Mouse (Mus musculus): Measurements from ENCODE around the gene Sipa1l1. TPM values are rescaled to one million over a fixed set of nuclear protein-coding genes. Genes with fewer than 3 reads are reported as not detected.

Gene Sipa1l1
- polyA plus RNA-seq, 1 experiment from 2014 or later, result 11.2 TPM

GRCm38 (mm10) chr12:82457609-82458008 is 288.5 kb downstream of the Sipa1l1 start:
- no peak overlapping the region for H3K27ac ChIP-seq (ENCODE audit: low read length)
- 91% methylated on average over 6 of the region's 6 CpGs for WGBS
- H3K9ac ChIP-seq (ENCODE audit: low read depth, low read length), result no peak overlapping the region
- no peak for ATAC-seq
- no peaks in the 10 kb centered on the region for H3K9me3 ChIP-seq (replicated peaks; ENCODE audit: control insufficient read depth, low read length, poor library complexity, severe bottlenecking)
- H3K36me3 ChIP-seq (ENCODE audit: control insufficient read depth, insufficient read depth, low read length), result no peaks in the 10 kb centered on the region
- H3K4me1 ChIP-seq (ENCODE audit: control insufficient read depth, insufficient read depth, low read length), result no peaks in the 10 kb centered on the region
- H3K4me2 ChIP-seq (ENCODE audit: low read length), result no peak overlapping the region
- no peaks in the 10 kb centered on the region for H3K27me3 ChIP-seq (ENCODE audit: control insufficient read depth, insufficient read depth, low read depth, low read length)
- no peak overlapping the region for H3K4me3 ChIP-seq (ENCODE audit: low read depth, low read length)

GRCm38 (mm10) chr12:82458017-82458416 is 288.9 kb downstream of the Sipa1l1 start:
- no peaks in the 10 kb centered on the region for H3K36me3 ChIP-seq (ENCODE audit: control insufficient read depth, insufficient read depth, low read length)
- H3K27ac ChIP-seq (ENCODE audit: low read length), result no peak overlapping the region
- 85% methylated on average over 8 of the region's 8 CpGs for WGBS
- no peaks in the 10 kb centered on the region for H3K9me3 ChIP-seq (replicated peaks; ENCODE audit: control insufficient read depth, low read length, poor library complexity, severe bottlenecking)
- no peaks in the 10 kb centered on the region for H3K27me3 ChIP-seq (ENCODE audit: control insufficient read depth, insufficient read depth, low read depth, low read length)
- no peaks in the 10 kb centered on the region for H3K4me1 ChIP-seq (ENCODE audit: control insufficient read depth, insufficient read depth, low read length)
- H3K9ac ChIP-seq (ENCODE audit: low read depth, low read length), result no peak overlapping the region
- H3K4me3 ChIP-seq (ENCODE audit: low read depth, low read length), result no peak overlapping the region
- H3K4me2 ChIP-seq (ENCODE audit: low read length), result no peak overlapping the region
- ATAC-seq, result no peak

- ATAC-seq, result no peak
- H3K4me1 ChIP-seq (ENCODE audit: control insufficient read depth, insufficient read depth, low read length), result peaks cover 4% of the 10 kb centered on the region; the same call in 1 of the 2 replicates
- H3K9ac ChIP-seq (ENCODE audit: low read depth, low read length), result no peak overlapping the region
- no peaks in the 10 kb centered on the region for H3K9me3 ChIP-seq (replicated peaks; ENCODE audit: control insufficient read depth, low read length, poor library complexity, severe bottlenecking)
- no peak overlapping the region for H3K4me2 ChIP-seq (ENCODE audit: low read length)
- H3K27ac ChIP-seq (ENCODE audit: low read length), result no peak overlapping the region
- WGBS, result 87% methylated on average over 5 of the region's 5 CpGs
- no peak overlapping the region for H3K4me3 ChIP-seq (ENCODE audit: low read depth, low read length)
- no peaks in the 10 kb centered on the region for H3K36me3 ChIP-seq (ENCODE audit: control insufficient read depth, insufficient read depth, low read length)
- H3K27me3 ChIP-seq (ENCODE audit: control insufficient read depth, insufficient read depth, low read depth, low read length), result no peaks in the 10 kb centered on the region
These were observed 298.1 kb downstream of the Sipa1l1 start for GRCm38 (mm10) chr12:82467234-82467633.

- H3K9ac ChIP-seq (ENCODE audit: low read depth, low read length), result no peak overlapping the region
- no peaks in the 10 kb centered on the region for H3K36me3 ChIP-seq (ENCODE audit: control insufficient read depth, insufficient read depth, low read length)
- H3K4me1 ChIP-seq (ENCODE audit: control insufficient read depth, insufficient read depth, low read length), result peaks cover 4% of the 10 kb centered on the region; the same call in 1 of the 2 replicates
- no peaks in the 10 kb centered on the region for H3K27me3 ChIP-seq (ENCODE audit: control insufficient read depth, insufficient read depth, low read depth, low read length)
- no peak overlapping the region for H3K4me2 ChIP-seq (ENCODE audit: low read length)
- no peak for ATAC-seq
- 70% methylated on average over 2 of the region's 2 CpGs for WGBS
- no peak overlapping the region for H3K4me3 ChIP-seq (ENCODE audit: low read depth, low read length)
- H3K9me3 ChIP-seq (replicated peaks; ENCODE audit: control insufficient read depth, low read length, poor library complexity, severe bottlenecking), result no peaks in the 10 kb centered on the region
- no peak overlapping the region for H3K27ac ChIP-seq (ENCODE audit: low read length)
These were observed 298.5 kb downstream of the Sipa1l1 start for GRCm38 (mm10) chr12:82467641-82468040.

DNA sequence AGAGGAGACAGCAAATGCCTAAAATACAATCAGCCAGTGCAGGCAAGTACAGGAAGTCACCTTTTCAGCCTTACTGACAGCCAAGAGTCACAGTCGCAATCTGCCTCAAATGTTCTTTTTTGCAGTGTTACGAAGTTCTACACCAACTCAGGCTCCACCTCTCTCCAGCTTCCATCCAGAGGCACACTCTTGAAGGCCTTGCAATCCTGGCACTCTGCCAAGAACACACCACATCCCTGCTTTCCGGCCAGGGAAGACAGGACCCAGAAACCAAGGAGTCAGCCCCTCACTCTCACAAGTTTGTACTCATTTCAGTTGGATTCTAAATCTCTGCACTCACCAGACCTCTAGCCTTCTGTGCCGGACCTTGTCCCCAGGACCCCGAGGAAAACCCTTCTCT is 299.3 kb downstream of the Sipa1l1 start:
- H3K27me3 ChIP-seq (ENCODE audit: control insufficient read depth, insufficient read depth, low read depth, low read length), result no peaks in the 10 kb centered on the region
- H3K4me2 ChIP-seq (ENCODE audit: low read length), result no peak overlapping the region
- no peak overlapping the region for H3K27ac ChIP-seq (ENCODE audit: low read length)
- H3K4me3 ChIP-seq (ENCODE audit: low read depth, low read length), result no peak overlapping the region
- no peak overlapping the region for H3K9ac ChIP-seq (ENCODE audit: low read depth, low read length)
- WGBS, result 73% methylated on average over 5 of the region's 5 CpGs
- peaks cover 4% of the 10 kb centered on the region; the same call in 1 of the 2 replicates for H3K4me1 ChIP-seq (ENCODE audit: control insufficient read depth, insufficient read depth, low read length)
- ATAC-seq, result no peak
- no peaks in the 10 kb centered on the region for H3K9me3 ChIP-seq (replicated peaks; ENCODE audit: control insufficient read depth, low read length, poor library complexity, severe bottlenecking)
- H3K36me3 ChIP-seq (ENCODE audit: control insufficient read depth, insufficient read depth, low read length), result no peaks in the 10 kb centered on the region

GRCm38 (mm10) chr12:82469706-82470361 is 300.7 kb downstream of the Sipa1l1 start:
- 5% methylated on average over 12 of the region's 12 CpGs for WGBS
- H3K4me1 ChIP-seq (ENCODE audit: control insufficient read depth, insufficient read depth, low read length), result peaks cover 4% of the 10 kb centered on the region; the same call in 1 of the 2 replicates
- peak overlapping the region; percentile 75; the same call in 1 of the 2 replicates for H3K27ac ChIP-seq (ENCODE audit: low read length)
- H3K4me2 ChIP-seq (ENCODE audit: low read length), result peak overlapping the region; percentile 94
- no peaks in the 10 kb centered on the region for H3K36me3 ChIP-seq (ENCODE audit: control insufficient read depth, insufficient read depth, low read length)
- H3K4me3 ChIP-seq (ENCODE audit: low read depth, low read length), result peak overlapping the region; percentile 58
- H3K9ac ChIP-seq (ENCODE audit: low read depth, low read length), result peak overlapping the region; percentile 65
- H3K27me3 ChIP-seq (ENCODE audit: control insufficient read depth, insufficient read depth, low read depth, low read length), result no peaks in the 10 kb centered on the region
- H3K9me3 ChIP-seq (replicated peaks; ENCODE audit: control insufficient read depth, low read length, poor library complexity, severe bottlenecking), result no peaks in the 10 kb centered on the region
- ATAC-seq, result peak; percentile 92

DNA sequence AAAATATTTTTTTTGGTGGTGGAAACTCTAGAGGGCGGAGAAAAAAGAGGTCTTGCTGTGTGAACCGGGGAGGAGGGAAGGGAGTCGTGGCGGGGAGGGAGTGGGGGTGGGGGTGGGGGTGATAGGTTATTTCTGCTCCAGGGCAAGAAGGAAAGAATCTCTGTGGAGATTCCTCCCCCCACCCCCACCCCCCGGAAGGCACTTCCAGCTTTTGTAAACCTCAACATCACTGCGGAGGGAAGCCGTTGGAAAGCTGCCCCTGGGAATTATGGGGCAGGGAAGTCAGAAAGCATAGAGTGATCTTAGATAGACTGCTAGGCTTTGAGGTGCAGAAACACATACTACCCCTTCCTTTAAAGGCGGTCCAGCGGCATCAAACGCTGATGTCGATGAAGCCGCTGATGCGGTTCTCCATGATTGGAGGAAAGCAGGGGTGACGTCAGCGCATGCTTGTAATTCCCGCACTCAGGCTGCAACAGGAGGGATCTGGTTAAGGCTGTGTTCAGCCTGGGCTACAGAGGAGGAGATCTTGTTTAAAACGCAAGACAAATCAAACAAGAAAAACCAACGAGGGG is 301.3 kb downstream of the Sipa1l1 start:
- Histone ChIP-seq H3K4me2 (ENCODE audit: low read length) (peak overlapping the region; percentile 94), H3K27me3 (ENCODE audit: control insufficient read depth, insufficient read depth, low read depth, low read length) (no peaks in the 10 kb centered on the region), H3K4me3 (ENCODE audit: low read depth, low read length) (peak overlapping the region; percentile 58), H3K36me3 (ENCODE audit: control insufficient read depth, insufficient read depth, low read length) (no peaks in the 10 kb centered on the region), H3K9ac (ENCODE audit: low read depth, low read length) (peak overlapping the region; percentile 65), H3K4me1 (ENCODE audit: control insufficient read depth, insufficient read depth, low read length) (peaks cover 4% of the 10 kb centered on the region; the same call in 1 of the 2 replicates), H3K27ac (ENCODE audit: low read length) (peak overlapping the region; percentile 75), H3K9me3 (replicated peaks; ENCODE audit: control insufficient read depth, low read length, poor library complexity, severe bottlenecking) (no peaks in the 10 kb centered on the region)
- WGBS, result 2% methylated on average over 18 of the region's 18 CpGs
- ATAC-seq, result peak; percentile 96

DNA sequence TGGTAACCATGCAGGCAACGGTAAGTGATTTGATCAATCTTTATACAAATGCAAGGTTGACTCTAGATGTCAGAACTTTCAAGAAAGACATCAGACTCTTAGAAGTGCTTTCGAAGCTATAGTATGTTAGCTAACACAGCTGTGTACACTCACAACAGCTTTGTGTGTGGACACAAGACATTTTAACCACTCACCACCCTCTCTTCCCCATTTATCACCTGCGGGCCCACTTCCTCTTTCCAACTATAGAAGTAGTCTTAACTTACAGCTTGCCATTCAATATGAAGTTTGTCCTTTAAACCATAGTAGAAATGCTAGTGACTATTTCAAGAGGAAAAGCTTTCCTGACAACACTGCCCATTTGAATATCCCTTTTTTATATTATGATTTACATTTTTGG is 303.7 kb downstream of the Sipa1l1 start:
- Histone ChIP-seq H3K4me2 (ENCODE audit: low read length) (no peak overlapping the region), H3K4me1 (ENCODE audit: control insufficient read depth, insufficient read depth, low read length) (peaks cover 5% of the 10 kb centered on the region; the same call in 1 of the 2 replicates), H3K9me3 (replicated peaks; ENCODE audit: control insufficient read depth, low read length, poor library complexity, severe bottlenecking) (no peaks in the 10 kb centered on the region), H3K27me3 (ENCODE audit: control insufficient read depth, insufficient read depth, low read depth, low read length) (no peaks in the 10 kb centered on the region), H3K36me3 (ENCODE audit: control insufficient read depth, insufficient read depth, low read length) (no peaks in the 10 kb centered on the region), H3K27ac (ENCODE audit: low read length) (no peak overlapping the region), H3K9ac (ENCODE audit: low read depth, low read length) (no peak overlapping the region), H3K4me3 (ENCODE audit: low read depth, low read length) (no peak overlapping the region)
- WGBS, result 87% methylated on average over 3 of the region's 3 CpGs
- ATAC-seq, result no peak

DNA sequence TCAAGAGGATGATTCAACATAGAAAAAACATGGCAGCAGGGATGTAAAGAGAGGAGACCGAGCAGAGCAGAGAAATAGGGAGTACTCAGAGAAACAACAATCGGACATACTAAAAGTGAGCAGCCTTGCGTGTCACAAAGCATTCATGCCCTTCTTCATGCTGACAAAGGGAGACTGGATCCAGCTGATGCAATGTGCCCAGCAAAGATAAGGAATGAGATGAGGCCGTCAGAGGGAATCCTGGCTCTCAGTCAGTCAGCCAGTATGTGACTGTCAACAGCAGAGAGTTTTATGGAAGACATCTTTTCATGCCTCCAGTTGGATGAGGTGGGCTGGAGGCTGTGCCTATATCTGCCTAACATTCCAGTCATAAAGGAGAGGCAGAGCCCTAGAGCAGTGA is 304.1 kb downstream of the Sipa1l1 start:
- H3K9me3 ChIP-seq (replicated peaks; ENCODE audit: control insufficient read depth, low read length, poor library complexity, severe bottlenecking), result no peaks in the 10 kb centered on the region
- no peaks in the 10 kb centered on the region for H3K36me3 ChIP-seq (ENCODE audit: control insufficient read depth, insufficient read depth, low read length)
- H3K4me3 ChIP-seq (ENCODE audit: low read depth, low read length), result no peak overlapping the region
- H3K4me1 ChIP-seq (ENCODE audit: control insufficient read depth, insufficient read depth, low read length), result peaks cover 8% of the 10 kb centered on the region; the same call in 1 of the 2 replicates
- H3K27me3 ChIP-seq (ENCODE audit: control insufficient read depth, insufficient read depth, low read depth, low read length), result no peaks in the 10 kb centered on the region
- no peak overlapping the region for H3K9ac ChIP-seq (ENCODE audit: low read depth, low read length)
- 57% methylated on average over 4 of the region's 4 CpGs for WGBS
- no peak for ATAC-seq
- no peak overlapping the region for H3K4me2 ChIP-seq (ENCODE audit: low read length)
- no peak overlapping the region for H3K27ac ChIP-seq (ENCODE audit: low read length)

Data from midbrain, embryonic 16.5 days (tissue).